Mouse (Mus musculus) erythroblast, embryonic 14.5 days (primary cell): ENCODE data around the gene 0610040J01Rik.

ENCODE experiments used
- GATA1 ChIP-seq: IDR thresholded peaks from 2 replicates; pipeline ENCODE4 v1.6.1; 2012; ENCODE audit warnings: low read length, inconsistent platforms, mixed read lengths
- TAL1 ChIP-seq: IDR thresholded peaks from 3 replicates; pipeline ENCODE4 v1.6.1; 2012; ENCODE audit warnings: low read length, inconsistent platforms, mixed read lengths

GRCm38 (mm10) chr5:63938575-63938974 lies 126.4 kb downstream of the 0610040J01Rik start:
- TF ChIP-seq GATA1 (no peak), TAL1 (no peak)
